Mouse (Mus musculus): ENCODE results near the gene Amhr2.

GRCm38 (mm10) chr15:102458050-102458736 is 13.0 kb downstream of the Amhr2 start:
- TF ChIP-seq CTCF (IDR thresholded peaks at IDR 0.05; ENCODE audit: low read depth), result no peak
- no peak; the same call in 1 of the 2 replicates for TF ChIP-seq EP300 (IDR thresholded peaks at IDR 0.05; ENCODE audit: low read depth)
